28 mouse cellular contexts compared by ENCODE assay signal in the genomic region with DNA sequence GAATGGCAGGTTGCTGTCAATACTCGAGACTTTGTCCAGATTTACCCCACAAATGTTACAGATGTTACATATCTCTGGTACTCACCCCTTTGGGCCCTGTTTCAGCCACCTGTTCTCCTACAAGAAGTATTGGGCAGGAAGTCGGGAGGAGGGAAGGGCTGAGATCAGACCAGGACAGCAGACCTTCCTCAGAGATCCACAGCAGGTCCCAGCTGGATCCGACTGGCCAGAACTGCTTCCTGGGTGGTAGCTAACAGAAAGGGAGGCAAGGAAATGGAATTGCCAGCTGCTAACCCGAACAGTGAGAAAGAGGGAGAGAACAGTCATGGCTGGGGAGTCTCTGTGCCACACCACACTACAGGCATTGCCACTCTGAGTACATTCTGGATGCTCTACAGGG. TPM values are rescaled to one million over a fixed set of nuclear protein-coding genes. Genes with fewer than 3 reads are reported as not detected.
DNase-seq lines count a peak whose midpoint lies in the region; ATAC-seq and TF ChIP-seq lines count a peak whose summit lies in the region.
"Had no signal": no experiment of that assay in that cellular context is flagged by ENCODE, and none has a peak within 500 bp of the region (broad histone marks: within the 10 kb centered on the region; RNA-seq: fewer than 3 reads in every experiment).

No protein-coding gene starts in this region.

- H3K27ac ChIP-seq in intestine, embryonic 16.5 days (ENCODE audit: low read length): no peak overlapping the region
- no peak overlapping the region for H3K27ac ChIP-seq in intestine, embryonic 15.5 days
- H3K27ac ChIP-seq in brown adipose tissue, adult 24 weeks (replicated peaks; ENCODE audit: low read depth, low read length): peak overlapping the region; percentile 49
- H3K27ac ChIP-seq: embryonic facial prominence, embryonic 10.5 days; embryonic facial prominence, embryonic 13.5 days; forebrain, embryonic 12.5 days; forebrain, embryonic 15.5 days; heart, embryonic 13.5 days; hindbrain, postnatal 0 days had no signal

- no peak overlapping the region for H3K4me2 ChIP-seq in intestine, embryonic 16.5 days (ENCODE audit: low read depth, low read length)
- no peak overlapping the region for H3K4me2 ChIP-seq in intestine, embryonic 15.5 days (replicated peaks)
- H3K4me2 ChIP-seq: embryonic facial prominence, embryonic 13.5 days; forebrain, embryonic 12.5 days; forebrain, embryonic 15.5 days; heart, embryonic 13.5 days; hindbrain, embryonic 14.5 days had no signal

- ATAC-seq in intestine, embryonic 16.5 days: 0 out of 2 replicates have a peak, but pooled peaks have one; percentile 20
- no peak for ATAC-seq in intestine, embryonic 15.5 days
- ATAC-seq: forebrain, embryonic 15.5 days; hindbrain, postnatal 0 days; inflammation-experienced regulatory T-cells, adult 6 months; Patski had no signal

- H3K9ac ChIP-seq in intestine, embryonic 16.5 days (ENCODE audit: low read depth, low read length): no peak overlapping the region
- no peak overlapping the region for H3K9ac ChIP-seq in intestine, embryonic 15.5 days
- H3K9ac ChIP-seq: embryonic facial prominence, embryonic 13.5 days; forebrain, embryonic 12.5 days; forebrain, embryonic 15.5 days; hindbrain, embryonic 14.5 days had no signal

- H3K27me3 ChIP-seq in intestine, embryonic 16.5 days (replicated peaks; ENCODE audit: control insufficient read depth, insufficient read depth, low read length): no peaks in the 10 kb centered on the region
- no peaks in the 10 kb centered on the region for H3K27me3 ChIP-seq in intestine, embryonic 15.5 days (replicated peaks)
- H3K27me3 ChIP-seq: embryonic facial prominence, embryonic 13.5 days; forebrain, embryonic 12.5 days; forebrain, embryonic 15.5 days; heart, embryonic 13.5 days; Patski had no signal

- H3K36me3 ChIP-seq in intestine, embryonic 16.5 days (ENCODE audit: control insufficient read depth, insufficient read depth, low read length): no peaks in the 10 kb centered on the region
- no peaks in the 10 kb centered on the region for H3K36me3 ChIP-seq in intestine, embryonic 15.5 days
- H3K36me3 ChIP-seq: embryonic facial prominence, embryonic 10.5 days; embryonic facial prominence, embryonic 13.5 days; forebrain, embryonic 12.5 days; forebrain, embryonic 15.5 days; G1E; heart, embryonic 10.5 days; heart, embryonic 13.5 days had no signal

- 48% methylated on average over 4 of the region's 4 CpGs for WGBS in intestine, embryonic 16.5 days
- WGBS in intestine, embryonic 15.5 days: 52% methylated on average over 4 of the region's 4 CpGs
- WGBS in lung, adult 2 months: 62% methylated on average over 4 of the region's 4 CpGs

- H3K9me3 ChIP-seq in intestine, embryonic 16.5 days (ENCODE audit: control insufficient read depth, low read length): no peaks in the 10 kb centered on the region
- no peaks in the 10 kb centered on the region for H3K9me3 ChIP-seq in intestine, embryonic 15.5 days
- H3K9me3 ChIP-seq: embryonic facial prominence, embryonic 10.5 days; embryonic facial prominence, embryonic 13.5 days; forebrain, embryonic 12.5 days; forebrain, embryonic 15.5 days; G1E; heart, embryonic 10.5 days; heart, embryonic 13.5 days had no signal

- H3K4me3 ChIP-seq in intestine, embryonic 16.5 days (ENCODE audit: low read length): no peak overlapping the region
- H3K4me3 ChIP-seq in intestine, embryonic 15.5 days (replicated peaks): no peak overlapping the region
- no peak overlapping the region for H3K4me3 ChIP-seq in lung, adult 2 months (replicated peaks; ENCODE audit: extremely low read depth, low read depth, low read length)
- H3K4me3 ChIP-seq in brown adipose tissue, adult 24 weeks (ENCODE audit: insufficient read depth, low read depth, low read length): no peak overlapping the region
- H3K4me3 ChIP-seq: embryonic facial prominence, embryonic 10.5 days; embryonic facial prominence, embryonic 13.5 days; erythroblast, embryonic 14.5 days; forebrain, embryonic 12.5 days; forebrain, embryonic 15.5 days; heart, embryonic 10.5 days; heart, embryonic 13.5 days had no signal

- H3K4me1 ChIP-seq in intestine, embryonic 16.5 days (ENCODE audit: control insufficient read depth, insufficient read depth, low read length): peaks cover 3% of the 10 kb centered on the region; the same call in 1 of the 2 replicates
- peaks cover 4% of the 10 kb centered on the region for H3K4me1 ChIP-seq in intestine, embryonic 15.5 days (replicated peaks)
- no peaks in the 10 kb centered on the region for H3K4me1 ChIP-seq in lung, adult 2 months (ENCODE audit: control insufficient read depth, insufficient read depth, low read length)
- H3K4me1 ChIP-seq in brown adipose tissue, adult 24 weeks (ENCODE audit: control insufficient read depth, insufficient read depth, insufficient read length, low read length): peaks cover 31% of the 10 kb centered on the region

- no peak for TF ChIP-seq POLR2A in lung, adult 2 months (IDR thresholded peaks at IDR 0.05; ENCODE audit: borderline replicate concordance, extremely low read depth, low read depth, low read length)

- peak; percentile 67 for DNase-seq in lung, postnatal 10 days
- DNase-seq in lung, adult 2 months: no peak
- no peak for DNase-seq in B cell, adult 2 months
- DNase-seq: adrenal gland, adult 2 months; adrenal gland, postnatal 14 days; cerebellum, adult 11-12 months; cerebellum, adult 8-10 months; cerebellum, postnatal 10 days; cerebellum, postnatal 36 days; embryo, embryonic 11 days; gastrocnemius, postnatal 10 days; heart, adult 18-20 months; heart, postnatal 4 days had no signal

- TF ChIP-seq CTCF in lung, adult 2 months (IDR thresholded peaks at IDR 0.05; ENCODE audit: insufficient read depth, low read length): no peak

RNA-seq across cellular contexts. Expression of gene Mgll, which starts 43.5 kb away (rescaled TPM):
- polyA plus RNA-seq in intestine, embryonic 16.5 days (2015; fragmentation: Nextera tagmentation; extraction: Ambion mirVana): 73.3 and 82.8 TPM in 2 replicates
- polyA plus RNA-seq in intestine, embryonic 15.5 days (2015; fragmentation: Nextera tagmentation; extraction: Ambion mirVana): 71.6 and 75.9 TPM in 2 replicates
- polyA plus RNA-seq in lung, adult 2 months (2012; rRNA removed): 110 and 128 TPM in 2 replicates
- polyA plus RNA-seq in brown adipose tissue, adult 24 weeks (2012; ENCODE audit: insufficient read depth, insufficient read length, missing spikeins): 257 and 493 TPM in 2 replicates
